27 mouse cellular contexts compared by ENCODE assay signal in genomic region chr4:57618743-57619142, GRCm38 (mm10). TPM values are rescaled to one million over a fixed set of nuclear protein-coding genes. Genes with fewer than 3 reads are reported as not detected.
A peak's percentile ranks its signal among the peaks of the same experiment; 100 is the strongest.
DNase-seq lines count a peak whose midpoint lies in the region; ATAC-seq and TF ChIP-seq lines count a peak whose summit lies in the region.
"Had no signal": no experiment of that assay in that cellular context is flagged by ENCODE, and none has a peak within 500 bp of the region (broad histone marks: within the 10 kb centered on the region; RNA-seq: fewer than 3 reads in every experiment).

No protein-coding gene starts in this region.

- H3K4me2 ChIP-seq in forebrain, embryonic 11.5 days (ENCODE audit: low read depth, low read length, severe bottlenecking) = no peak overlapping the region
- H3K4me2 ChIP-seq in forebrain, postnatal 0 days (ENCODE audit: low read depth) = no peak overlapping the region
- H3K4me2 ChIP-seq in limb, embryonic 12.5 days = no peak overlapping the region
- no peak overlapping the region for H3K4me2 ChIP-seq in limb, embryonic 14.5 days (replicated peaks; ENCODE audit: low read depth, low read length, severe bottlenecking)
- H3K4me2 ChIP-seq: forebrain, embryonic 13.5 days; heart, embryonic 13.5 days; hindbrain, embryonic 12.5 days; hindbrain, embryonic 15.5 days had no signal

- no peaks in the 10 kb centered on the region for H3K27me3 ChIP-seq in forebrain, embryonic 11.5 days (ENCODE audit: control insufficient read depth, insufficient read depth, low read length)
- no peaks in the 10 kb centered on the region for H3K27me3 ChIP-seq in forebrain, postnatal 0 days (ENCODE audit: insufficient read depth, low read length)
- H3K27me3 ChIP-seq in limb, embryonic 12.5 days = no peaks in the 10 kb centered on the region
- no peaks in the 10 kb centered on the region for H3K27me3 ChIP-seq in limb, embryonic 10.5 days (ENCODE audit: low read depth, poor library complexity, severe bottlenecking)
- H3K27me3 ChIP-seq in limb, embryonic 14.5 days (ENCODE audit: control insufficient read depth, insufficient read depth, low read length) = no peaks in the 10 kb centered on the region
- H3K27me3 ChIP-seq: CH12.LX; forebrain, embryonic 13.5 days; heart, embryonic 13.5 days; hindbrain, embryonic 12.5 days; hindbrain, embryonic 15.5 days had no signal

- H3K4me3 ChIP-seq in forebrain, embryonic 11.5 days (ENCODE audit: low read depth, low read length) = no peak overlapping the region
- H3K4me3 ChIP-seq in forebrain, postnatal 0 days (ENCODE audit: low read depth, low read length) = no peak overlapping the region
- no peak overlapping the region for H3K4me3 ChIP-seq in limb, embryonic 12.5 days (replicated peaks)
- no peak overlapping the region for H3K4me3 ChIP-seq in limb, embryonic 10.5 days
- no peak overlapping the region for H3K4me3 ChIP-seq in limb, embryonic 14.5 days (replicated peaks; ENCODE audit: low read length)
- H3K4me3 ChIP-seq: erythroblast, embryonic 14.5 days; forebrain, embryonic 13.5 days; heart, embryonic 13.5 days; hindbrain, embryonic 12.5 days; hindbrain, embryonic 15.5 days had no signal

- no peak for TF ChIP-seq POLR2A in limb, embryonic 14.5 days (IDR thresholded peaks at IDR 0.05; ENCODE audit: borderline replicate concordance, extremely low read depth, insufficient read depth, insufficient read length)

- no peak overlapping the region for H3K9ac ChIP-seq in forebrain, embryonic 11.5 days (ENCODE audit: low read length)
- no peak overlapping the region for H3K9ac ChIP-seq in forebrain, postnatal 0 days
- no peak overlapping the region for H3K9ac ChIP-seq in limb, embryonic 12.5 days (replicated peaks)
- no peak overlapping the region for H3K9ac ChIP-seq in limb, embryonic 14.5 days (ENCODE audit: low read depth, low read length, severe bottlenecking)
- H3K9ac ChIP-seq: forebrain, embryonic 13.5 days; heart, embryonic 13.5 days; hindbrain, embryonic 12.5 days; hindbrain, embryonic 15.5 days had no signal

- no peaks in the 10 kb centered on the region for H3K4me1 ChIP-seq in forebrain, embryonic 11.5 days (replicated peaks; ENCODE audit: control insufficient read depth, insufficient read depth, low read length)
- H3K4me1 ChIP-seq in forebrain, postnatal 0 days (ENCODE audit: insufficient read depth) = no peaks in the 10 kb centered on the region
- peaks cover 20% of the 10 kb centered on the region for H3K4me1 ChIP-seq in limb, embryonic 12.5 days (replicated peaks)
- H3K4me1 ChIP-seq in limb, embryonic 10.5 days = peaks cover 21% of the 10 kb centered on the region
- peaks cover 15% of the 10 kb centered on the region; the same call in 1 of the 2 replicates for H3K4me1 ChIP-seq in limb, embryonic 14.5 days (ENCODE audit: control insufficient read depth, insufficient read depth, low read length)
- H3K4me1 ChIP-seq: forebrain, embryonic 13.5 days; hindbrain, embryonic 12.5 days; hindbrain, embryonic 15.5 days had no signal

- WGBS in forebrain, embryonic 11.5 days = 86% methylated on average over 6 of the region's 6 CpGs
- 93% methylated on average over 6 of the region's 6 CpGs for WGBS in forebrain, postnatal 0 days
- WGBS in limb, embryonic 12.5 days = 50% methylated on average over 6 of the region's 6 CpGs
- 82% methylated on average over 6 of the region's 6 CpGs for WGBS in limb, embryonic 10.5 days
- WGBS in limb, embryonic 14.5 days = 45% methylated on average over 6 of the region's 6 CpGs

- no peak for TF ChIP-seq CTCF in forebrain, postnatal 0 days (IDR thresholded peaks at IDR 0.05; ENCODE audit: low read depth)

- no peaks in the 10 kb centered on the region for H3K36me3 ChIP-seq in forebrain, embryonic 11.5 days (ENCODE audit: control insufficient read depth, insufficient read depth, low read length)
- H3K36me3 ChIP-seq in forebrain, postnatal 0 days (ENCODE audit: insufficient read depth) = no peaks in the 10 kb centered on the region
- H3K36me3 ChIP-seq in limb, embryonic 12.5 days = peaks cover 7% of the 10 kb centered on the region; the same call in 1 of the 2 replicates
- H3K36me3 ChIP-seq in limb, embryonic 10.5 days = 0 out of 2 replicates have a peak, but pooled peaks cover 3% of the 10 kb centered on the region
- no peaks in the 10 kb centered on the region for H3K36me3 ChIP-seq in limb, embryonic 14.5 days (ENCODE audit: control insufficient read depth, insufficient read depth, low read length)
- H3K36me3 ChIP-seq: G1E; hindbrain, embryonic 12.5 days; hindbrain, embryonic 15.5 days had no signal

- DNase-seq in forebrain, embryonic 11.5 days (ENCODE audit: low spot score) = peak; percentile 31
- DNase-seq in forebrain, postnatal 0 days = no peak
- no peak for DNase-seq in limb, embryonic 10.5 days (ENCODE audit: low spot score)
- peak; percentile 59 for DNase-seq in limb, embryonic 14.5 days (ENCODE audit: low spot score)
- DNase-seq in frontal cortex, postnatal 25 days (ENCODE audit: low spot score in 2 of 2) = no peak
- DNase-seq: adrenal gland, adult 8-10 months; adrenal gland, postnatal 25 days; B cell, adult 2 months; cerebellum, adult 11-12 months; cerebellum, adult 8-10 months; cerebellum, postnatal 10 days; cerebellum, postnatal 36 days; embryo, embryonic 11 days; gastrocnemius, postnatal 10 days; gastrocnemius, postnatal 36 days; kidney, adult 2 months had no signal

- no peak overlapping the region for H3K27ac ChIP-seq in forebrain, embryonic 11.5 days (ENCODE audit: low read depth, low read length)
- no peak overlapping the region for H3K27ac ChIP-seq in forebrain, postnatal 0 days (ENCODE audit: low read depth, low read length)
- H3K27ac ChIP-seq in limb, embryonic 12.5 days = peak overlapping the region; percentile 70; the same call in 1 of the 2 replicates
- no peak overlapping the region for H3K27ac ChIP-seq in limb, embryonic 10.5 days
- H3K27ac ChIP-seq in limb, embryonic 14.5 days (replicated peaks; ENCODE audit: low read depth, low read length) = no peak overlapping the region
- H3K27ac ChIP-seq: forebrain, embryonic 13.5 days; heart, embryonic 13.5 days; hindbrain, embryonic 12.5 days; hindbrain, embryonic 15.5 days had no signal

- H3K9me3 ChIP-seq in forebrain, embryonic 11.5 days (ENCODE audit: control insufficient read depth, low read length) = no peaks in the 10 kb centered on the region
- H3K9me3 ChIP-seq in forebrain, postnatal 0 days (ENCODE audit: low read length) = no peaks in the 10 kb centered on the region
- H3K9me3 ChIP-seq in limb, embryonic 12.5 days = no peaks in the 10 kb centered on the region
- H3K9me3 ChIP-seq in limb, embryonic 10.5 days (replicated peaks) = no peaks in the 10 kb centered on the region
- no peaks in the 10 kb centered on the region for H3K9me3 ChIP-seq in limb, embryonic 14.5 days (ENCODE audit: control insufficient read depth, low read length)
- H3K9me3 ChIP-seq: hindbrain, embryonic 15.5 days had no signal

- ATAC-seq in forebrain, embryonic 11.5 days (replicated peaks; ENCODE audit: low FRiP score) = no peak
- no peak for ATAC-seq in forebrain, postnatal 0 days
- no peak for ATAC-seq in limb, embryonic 12.5 days (ENCODE audit: insufficient number of reproducible peaks, insufficient read depth, low FRiP score, low TSS enrichment, low read depth)
- ATAC-seq in limb, embryonic 14.5 days (ENCODE audit: low FRiP score, low read depth) = no peak
- ATAC-seq: forebrain, embryonic 13.5 days; forebrain, embryonic 16.5 days; intestine, postnatal 0 days had no signal

RNA-seq across cellular contexts. Expression of gene Pakap, which starts 50.8 kb away (rescaled TPM):
- polyA plus RNA-seq in forebrain, embryonic 11.5 days (2014; fragmentation: Nextera tagmentation; extraction: Ambion mirVana) = 21.1 and 22.3 TPM in 2 replicates
- total RNA-seq in forebrain, postnatal 0 days (2014; rRNA removed) = 3.7 and 6.9 TPM in 2 replicates
- polyA plus RNA-seq in forebrain, postnatal 0 days (2015; fragmentation: Nextera tagmentation; extraction: Ambion mirVana) = 6.1 and 9.5 TPM in 2 replicates
- 40.4 and 45.8 TPM in 2 replicates for polyA plus RNA-seq in limb, embryonic 12.5 days (2016; fragmentation: Nextera tagmentation; extraction: Ambion mirVana)
- 24.6 and 39.4 TPM in 2 replicates for polyA plus RNA-seq in limb, embryonic 10.5 days (2016; fragmentation: Nextera tagmentation; extraction: Ambion mirVana)
- polyA plus RNA-seq in limb, embryonic 14.5 days (2012; rRNA removed) = 3.1 and 6.4 TPM in 2 replicates
- 26.9 and 29.6 TPM in 2 replicates for polyA plus RNA-seq in limb, embryonic 14.5 days (2014; fragmentation: Nextera tagmentation; extraction: Ambion mirVana)
- total RNA-seq: G1E; hematopoietic stem cell, adult 5-6 weeks had no signal
- polyA plus RNA-seq: erythroblast, embryonic 14.5 days; G1E had no signal

Comparison
In these comparisons a context has a peak if more than half of its experiments do, and no peak if none do; other contexts are left out.
1. DNase-seq: peak in forebrain, embryonic 11.5 days (single experiment) and limb, embryonic 14.5 days (single experiment); none in forebrain, postnatal 0 days (single experiment), limb, embryonic 10.5 days (single experiment) and frontal cortex, postnatal 25 days (0 of 2).